Mouse (Mus musculus): Measurements from ENCODE around the gene Ctsh. TPM values are rescaled to one million over a fixed set of nuclear protein-coding genes. Genes with fewer than 3 reads are reported as not detected.

The Ctsh gene
- polyA plus RNA-seq, 1 experiment: 28.9 TPM

- H3K36me3 ChIP-seq (replicated peaks; ENCODE audit: low read length): peaks cover 7% of the 10 kb centered on the region
- H3K4me3 ChIP-seq (replicated peaks): peak within 1 kb of the TSS; percentile 90
- H3K9me3 ChIP-seq: no peaks in the 10 kb centered on the region
- TF ChIP-seq FLI1 (IDR thresholded peaks at IDR 0.05; ENCODE audit: low read length) (no peak), GATA1 (IDR thresholded peaks at IDR 0.05; ENCODE audit: borderline replicate concordance, low read length) (no peak)
- H3K4me1 ChIP-seq: peaks cover 41% of the 10 kb centered on the region
- H3K27me3 ChIP-seq (replicated peaks): no peaks in the 10 kb centered on the region
Measured at GRCm38 (mm10) chr9:90114567-90115307, 60.8 kb downstream of the Ctsh start, which contains the start of gene Morf4l1. Morf4l1 (minus strand) TSS chr9:90114774.

DNA sequence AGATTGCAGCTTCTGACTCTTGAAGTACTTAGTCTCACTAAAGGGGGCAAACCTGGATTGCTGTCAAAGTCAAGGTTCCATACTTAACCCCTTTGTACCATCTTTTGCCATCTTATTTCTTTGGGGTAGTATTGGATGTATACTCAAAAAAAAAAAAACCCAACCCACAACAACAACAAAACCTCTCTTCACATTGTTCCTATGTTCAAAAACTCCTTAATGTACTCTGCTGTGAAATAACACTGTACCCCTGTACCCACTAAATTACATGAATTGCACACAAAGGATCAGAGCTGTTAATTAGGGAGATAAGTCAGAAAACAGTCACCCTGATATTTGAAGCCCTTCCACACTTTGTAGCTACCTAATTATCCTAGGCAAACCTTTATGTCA, 61.4 kb downstream of the Ctsh start:
- Histone ChIP-seq H3K27me3 (replicated peaks) (no peaks in the 10 kb centered on the region), H3K9me3 (no peaks in the 10 kb centered on the region), H3K4me3 (replicated peaks) (peak overlapping the region; percentile 90), H3K4me1 (peaks cover 35% of the 10 kb centered on the region), H3K36me3 (replicated peaks; ENCODE audit: low read length) (peaks cover 4% of the 10 kb centered on the region)
- no peak for TF ChIP-seq GATA1 (IDR thresholded peaks at IDR 0.05; ENCODE audit: borderline replicate concordance, low read length)
- TF ChIP-seq FLI1 (IDR thresholded peaks at IDR 0.05; ENCODE audit: low read length): no peak

DNA sequence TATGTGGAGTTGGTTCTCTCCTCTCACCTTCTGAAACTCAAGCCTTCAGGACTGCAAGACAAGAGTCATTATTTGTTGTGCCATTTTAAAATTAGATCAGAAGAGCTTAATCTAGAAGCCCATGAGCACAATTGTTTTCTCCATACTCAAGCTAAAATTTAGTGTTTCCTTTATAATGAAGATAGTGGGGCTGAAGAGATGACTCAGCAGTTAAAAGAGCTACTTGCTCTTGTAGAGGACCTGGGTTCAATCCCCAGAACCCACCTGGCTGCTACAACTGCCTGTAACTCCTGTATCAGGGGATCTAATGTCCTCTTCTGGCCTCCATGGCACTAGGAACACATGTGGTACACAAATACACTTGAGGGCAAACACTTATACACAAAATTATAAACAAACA, 63.3 kb downstream of the Ctsh start:
- Histone ChIP-seq H3K4me1 (peaks cover 22% of the 10 kb centered on the region), H3K36me3 (replicated peaks; ENCODE audit: low read length) (no peaks in the 10 kb centered on the region), H3K4me3 (replicated peaks) (no peak overlapping the region), H3K9me3 (no peaks in the 10 kb centered on the region), H3K27me3 (replicated peaks) (no peaks in the 10 kb centered on the region)
- TF ChIP-seq GATA1 (IDR thresholded peaks at IDR 0.05; ENCODE audit: borderline replicate concordance, low read length) (no peak), FLI1 (IDR thresholded peaks at IDR 0.05; ENCODE audit: low read length) (no peak)

DNA sequence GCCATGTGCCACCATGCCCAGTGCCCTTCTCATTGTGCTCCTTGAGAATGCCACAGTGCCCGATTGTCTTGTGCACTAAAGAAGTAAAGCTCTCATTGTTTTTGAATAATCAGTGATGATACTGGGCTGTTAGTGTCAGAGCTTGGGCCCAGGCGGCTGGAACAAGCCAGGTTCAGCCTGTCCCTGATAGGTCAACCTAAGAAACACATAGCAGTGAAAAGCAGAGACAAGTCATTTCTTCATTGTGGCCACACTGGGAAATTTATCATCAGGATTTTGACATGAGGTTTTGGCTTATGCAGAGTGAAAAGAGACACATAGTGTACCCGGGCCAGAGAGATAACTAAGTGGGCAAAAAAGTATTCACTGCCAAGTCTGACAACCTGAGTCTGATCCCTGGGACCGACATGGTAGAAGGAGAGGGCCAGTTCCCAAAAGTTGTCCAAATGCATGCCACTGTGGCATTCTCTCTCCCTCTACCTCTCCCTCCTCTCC, 68.3 kb downstream of the Ctsh start:
- no peaks in the 10 kb centered on the region for H3K36me3 ChIP-seq (replicated peaks; ENCODE audit: low read length)
- TF ChIP-seq FLI1 (IDR thresholded peaks at IDR 0.05; ENCODE audit: low read length) (no peak), GATA1 (IDR thresholded peaks at IDR 0.05; ENCODE audit: borderline replicate concordance, low read length) (no peak)
- peak overlapping the region; percentile 53 for H3K4me3 ChIP-seq (replicated peaks)
- H3K27me3 ChIP-seq (replicated peaks): no peaks in the 10 kb centered on the region
- no peaks in the 10 kb centered on the region for H3K9me3 ChIP-seq
- peaks cover 28% of the 10 kb centered on the region for H3K4me1 ChIP-seq

- Histone ChIP-seq H3K4me3 (replicated peaks) (peak overlapping the region; percentile 10), H3K9me3 (no peaks in the 10 kb centered on the region), H3K4me1 (peaks cover 35% of the 10 kb centered on the region), H3K36me3 (replicated peaks; ENCODE audit: low read length) (no peaks in the 10 kb centered on the region), H3K27me3 (replicated peaks) (no peaks in the 10 kb centered on the region)
- TF ChIP-seq GATA1 (IDR thresholded peaks at IDR 0.05; ENCODE audit: borderline replicate concordance, low read length): no peak
- no peak for TF ChIP-seq FLI1 (IDR thresholded peaks at IDR 0.05; ENCODE audit: low read length)
Measured at GRCm38 (mm10) chr9:90124156-90124872, 70.4 kb downstream of the Ctsh start.

- TF ChIP-seq FLI1 (IDR thresholded peaks at IDR 0.05; ENCODE audit: low read length): no peak
- no peak for TF ChIP-seq GATA1 (IDR thresholded peaks at IDR 0.05; ENCODE audit: borderline replicate concordance, low read length)
- H3K9me3 ChIP-seq: no peaks in the 10 kb centered on the region
Measured at GRCm38 (mm10) chr9:90124873-90125245, 70.9 kb downstream of the Ctsh start.

More at GRCm38 (mm10) chr9:90124873-90125245, 70.9 kb downstream of the Ctsh start:
- Histone ChIP-seq H3K27me3 (replicated peaks) (peaks cover 3% of the 10 kb centered on the region), H3K4me3 (replicated peaks) (no peak overlapping the region), H3K4me1 (peaks cover 40% of the 10 kb centered on the region), H3K36me3 (replicated peaks; ENCODE audit: low read length) (no peaks in the 10 kb centered on the region)

Other genes starting within 250 kb of the Ctsh start
- gene Rasgrf1, start 144.2 kb upstream of the Ctsh start, polyA plus RNA-seq (2012; ENCODE audit: insufficient read depth, low replicate concordance): not detected in 2 replicates
- 32.1 and 75.8 TPM in 2 replicates for gene Morf4l1, start 60.6 kb downstream of the Ctsh start, polyA plus RNA-seq (2012; ENCODE audit: insufficient read depth, low replicate concordance)
- 0.03 TPM in 1 of 2 replicates, not detected in the other for gene Adamts7, start 108.9 kb downstream of the Ctsh start, polyA plus RNA-seq (2012; ENCODE audit: insufficient read depth, low replicate concordance)
- gene Tbc1d2b, start 216.7 kb downstream of the Ctsh start, polyA plus RNA-seq (2012; ENCODE audit: insufficient read depth, low replicate concordance): 0.63 and 4.0 TPM in 2 replicates